Mouse (Mus musculus) liver, embryonic 11.5 days (tissue): ENCODE data around the gene Tmem221. TPM values are rescaled to one million over a fixed set of nuclear protein-coding genes. Genes with fewer than 3 reads are reported as not detected.

Experiments
- ATAC-seq: fragments of 200-750 bp; cut with Nextera tagmentation; replicated peaks from 2 replicates; pipeline ENCODE4 v1.8.0; 2017; ENCODE audit warnings: moderate number of reproducible peaks, mild to moderate bottlenecking, moderate TSS enrichment, moderate library complexity; ENCODE audit not compliant: low FRiP score
- DNase-seq: peaks from one replicate; pipeline ENCODE4 v3.0.0-alpha.2; 2017; ENCODE audit warnings: low spot score
- H3K27ac ChIP-seq: fragments of 300-500 bp; sonication (generic); 2 replicates; pipeline ENCODE4 v1.5.1; 2014; ENCODE audit warnings: mild to moderate bottlenecking, low read depth, low read length, control low read depth
- H3K27me3 ChIP-seq: fragments of 300-500 bp; sonication (generic); replicated peaks from 2 replicates; pipeline ENCODE4 v1.6.1; 2014; ENCODE audit warnings: low read length, mixed read lengths; ENCODE audit not compliant: control insufficient read depth, insufficient read depth
- H3K36me3 ChIP-seq: fragments of 300-500 bp; sonication (generic); 2 replicates; pipeline ENCODE4 v1.6.1; 2014; ENCODE audit warnings: mild to moderate bottlenecking, low read length, moderate library complexity, mixed read lengths; ENCODE audit not compliant: control insufficient read depth, insufficient read depth
- H3K4me1 ChIP-seq: fragments of 300-500 bp; sonication (generic); replicated peaks from 2 replicates; pipeline ENCODE4 v1.6.1; 2014; ENCODE audit warnings: low read length, mixed read lengths; ENCODE audit not compliant: control insufficient read depth, insufficient read depth
- H3K4me2 ChIP-seq: fragments of 300-500 bp; sonication (generic); 2 replicates; pipeline ENCODE4 v1.6.1; 2014; ENCODE audit warnings: mild to moderate bottlenecking, control low read depth, moderate library complexity
- H3K4me3 ChIP-seq: fragments of 300-500 bp; sonication (generic); 2 replicates; pipeline ENCODE4 v1.5.1; 2014; ENCODE audit warnings: low read depth, low read length, control low read depth
- H3K9ac ChIP-seq: fragments of 300-500 bp; sonication (generic); 2 replicates; pipeline ENCODE4 v1.6.1; 2014; ENCODE audit warnings: low read depth, low read length, control low read depth
- H3K9me3 ChIP-seq: fragments of 300-500 bp; sonication (generic); 2 replicates; pipeline ENCODE4 v1.6.1; 2016; ENCODE audit warnings: low read length, inconsistent platforms, mixed read lengths; ENCODE audit not compliant: control insufficient read depth
- WGBS: fragments of 180-500 bp; shearing (Covaris S2); extraction: QIAGEN DNeasy Blood & Tissue Kit; methylation state at CpG from one replicate; pipeline ENCODE4 v1.1.7; 2014; 5-methylcytosine and 5-hydroxymethylcytosine counted together
- polyA plus RNA-seq: library from polyadenylated mRNA; unstranded; fragments of >200 nt; fragmentation: Nextera tagmentation; extraction: Ambion mirVana; gene quantifications from 2 replicates; pipeline ENCODE4 v1.2.1, GENCODE M21; 2014

Gene Tmem221
- polyA plus RNA-seq, 1 experiment from 2014 or later: 0.53 TPM

GRCm38 (mm10) chr8:71570291-71570954 lies 11.8 kb upstream of the Tmem221 start:
- Histone ChIP-seq H3K4me2 (peak overlapping the region; percentile 94), H3K9me3 (no peaks in the 10 kb centered on the region), H3K27ac (no peak overlapping the region), H3K4me1 (peaks cover 8% of the 10 kb centered on the region), H3K36me3 (no peaks in the 10 kb centered on the region), H3K27me3 (peaks cover 7% of the 10 kb centered on the region), H3K9ac (peak overlapping the region; percentile 59), H3K4me3 (peak overlapping the region; percentile 67)
- DNase-seq: peak; percentile 88
- peak; percentile 81 for ATAC-seq
- WGBS: under 1% methylated on average over 41 of the region's 41 CpGs

GRCm38 (mm10) chr8:71569366-71570290 lies 11.0 kb upstream of the Tmem221 start:
- peak overlapping the region; percentile 94 for H3K4me2 ChIP-seq
- peaks cover 8% of the 10 kb centered on the region for H3K4me1 ChIP-seq
- WGBS: 1% methylated on average over 51 of the region's 51 CpGs
- H3K36me3 ChIP-seq: no peaks in the 10 kb centered on the region
- ATAC-seq (peak; percentile 77), DNase-seq (peak; percentile 78)
- peak overlapping the region; percentile 67 for H3K4me3 ChIP-seq
- H3K9me3 ChIP-seq: no peaks in the 10 kb centered on the region
- peaks cover 7% of the 10 kb centered on the region for H3K27me3 ChIP-seq
- H3K27ac ChIP-seq: no peak overlapping the region
- H3K9ac ChIP-seq: 0 out of 2 replicates have a peak overlapping the region, but pooled peaks have one; percentile 25

GRCm38 (mm10) chr8:71568941-71569340 lies 10.3 kb upstream of the Tmem221 start:
- Histone ChIP-seq H3K27ac (no peak overlapping the region), H3K27me3 (peaks cover 7% of the 10 kb centered on the region), H3K36me3 (no peaks in the 10 kb centered on the region), H3K9me3 (no peaks in the 10 kb centered on the region), H3K4me3 (peak overlapping the region; percentile 67), H3K4me2 (peak overlapping the region; percentile 94), H3K4me1 (peaks cover 8% of the 10 kb centered on the region), H3K9ac (no peak overlapping the region)
- ATAC-seq (no peak), DNase-seq (no peak)
- WGBS: 42% methylated on average over 6 of the region's 6 CpGs

GRCm38 (mm10) chr8:71568387-71568937 lies 9.8 kb upstream of the Tmem221 start, which contains the start of gene Slc27a1:
TSS of gene Slc27a1 (plus strand) at chr8:71568882.
- H3K9ac ChIP-seq: 0 out of 2 replicates have a peak within 1 kb of the TSS, but pooled peaks have one; percentile 25
- no peak within 1 kb of the TSS for H3K27ac ChIP-seq
- H3K4me2 ChIP-seq: peak within 1 kb of the TSS; percentile 94
- 21% methylated on average over 13 of the region's 13 CpGs for WGBS
- peaks cover 8% of the 10 kb centered on the region for H3K4me1 ChIP-seq
- DNase-seq: no peak
- H3K36me3 ChIP-seq: no peaks in the 10 kb centered on the region
- peaks cover 7% of the 10 kb centered on the region for H3K27me3 ChIP-seq
- H3K9me3 ChIP-seq: no peaks in the 10 kb centered on the region
- ATAC-seq: no peak
- peak within 1 kb of the TSS; percentile 67 for H3K4me3 ChIP-seq

GRCm38 (mm10) chr8:71567587-71567986 lies 8.9 kb upstream of the Tmem221 start:
- Histone ChIP-seq H3K27ac (no peak overlapping the region), H3K9ac (no peak overlapping the region), H3K36me3 (no peaks in the 10 kb centered on the region), H3K4me1 (peaks cover 9% of the 10 kb centered on the region), H3K4me2 (no peak overlapping the region), H3K4me3 (no peak overlapping the region), H3K27me3 (peaks cover 7% of the 10 kb centered on the region), H3K9me3 (no peaks in the 10 kb centered on the region)
- ATAC-seq (no peak), DNase-seq (no peak)
- 67% methylated on average over 7 of the region's 7 CpGs for WGBS

GRCm38 (mm10) chr8:71566501-71566900 lies 7.8 kb upstream of the Tmem221 start, which contains the start of gene Nxnl1:
TSS of gene Nxnl1 (minus strand) at chr8:71566601.
- H3K9me3 ChIP-seq: no peaks in the 10 kb centered on the region
- no peaks in the 10 kb centered on the region for H3K36me3 ChIP-seq
- 66% methylated on average over 3 of the region's 3 CpGs for WGBS
- H3K27me3 ChIP-seq: peaks cover 16% of the 10 kb centered on the region
- no peak within 1 kb of the TSS for H3K4me3 ChIP-seq
- H3K4me1 ChIP-seq: peaks cover 11% of the 10 kb centered on the region
- DNase-seq: no peak
- no peak within 1 kb of the TSS for H3K9ac ChIP-seq
- no peak within 1 kb of the TSS for H3K27ac ChIP-seq
- H3K4me2 ChIP-seq: no peak within 1 kb of the TSS
- ATAC-seq: no peak

- no peak overlapping the region for H3K27ac ChIP-seq
- H3K36me3 ChIP-seq: no peaks in the 10 kb centered on the region
- peaks cover 23% of the 10 kb centered on the region for H3K27me3 ChIP-seq
- no peak for ATAC-seq
- H3K4me1 ChIP-seq: peaks cover 21% of the 10 kb centered on the region; the same call in 1 of the 2 replicates
- no peaks in the 10 kb centered on the region for H3K9me3 ChIP-seq
- H3K4me2 ChIP-seq: no peak overlapping the region
- WGBS: 82% methylated on average over 4 of the region's 4 CpGs
- no peak overlapping the region for H3K4me3 ChIP-seq
- no peak for DNase-seq
- H3K9ac ChIP-seq: no peak overlapping the region
Observed at GRCm38 (mm10) chr8:71563992-71564391, 5.3 kb upstream of the Tmem221 start.

- peak overlapping the region; percentile 28 for H3K4me3 ChIP-seq
- no peak overlapping the region for H3K9ac ChIP-seq
- H3K27ac ChIP-seq: no peak overlapping the region
- ATAC-seq (0 out of 2 replicates have a peak, but pooled peaks have one; percentile 24), DNase-seq (peak; percentile 79)
- H3K36me3 ChIP-seq: no peaks in the 10 kb centered on the region
- peaks cover 31% of the 10 kb centered on the region for H3K27me3 ChIP-seq
- no peaks in the 10 kb centered on the region for H3K9me3 ChIP-seq
- H3K4me2 ChIP-seq: peak overlapping the region; percentile 60
- WGBS: 2% methylated on average over 33 of the region's 33 CpGs
- H3K4me1 ChIP-seq: peaks cover 27% of the 10 kb centered on the region
Observed at GRCm38 (mm10) chr8:71562751-71563150, 4.1 kb upstream of the Tmem221 start.
